Mouse (Mus musculus): Measurements from ENCODE around the gene Arhgef3.

Gene Arhgef3

DNA sequence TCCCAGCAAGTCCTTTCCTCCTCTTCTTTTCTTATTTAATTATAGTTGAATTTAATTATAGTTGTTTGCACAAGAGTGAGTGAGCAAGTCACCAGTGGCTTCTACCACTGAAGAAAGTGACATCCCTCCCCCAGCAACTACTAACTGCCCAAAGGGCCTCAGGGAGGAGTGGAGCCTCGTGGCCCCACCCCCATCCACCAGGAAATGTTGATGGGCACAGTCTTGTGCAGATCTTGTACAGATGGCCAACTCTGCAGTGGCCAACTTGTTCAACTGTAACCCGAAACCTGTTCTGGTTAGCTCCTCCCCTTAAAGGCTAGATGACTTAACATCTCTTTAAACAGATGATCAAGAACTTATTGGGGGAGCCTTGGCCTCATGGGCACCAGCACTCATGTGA lies 275.0 kb downstream of the Arhgef3 start:
- DNase-seq = no peak

DNA sequence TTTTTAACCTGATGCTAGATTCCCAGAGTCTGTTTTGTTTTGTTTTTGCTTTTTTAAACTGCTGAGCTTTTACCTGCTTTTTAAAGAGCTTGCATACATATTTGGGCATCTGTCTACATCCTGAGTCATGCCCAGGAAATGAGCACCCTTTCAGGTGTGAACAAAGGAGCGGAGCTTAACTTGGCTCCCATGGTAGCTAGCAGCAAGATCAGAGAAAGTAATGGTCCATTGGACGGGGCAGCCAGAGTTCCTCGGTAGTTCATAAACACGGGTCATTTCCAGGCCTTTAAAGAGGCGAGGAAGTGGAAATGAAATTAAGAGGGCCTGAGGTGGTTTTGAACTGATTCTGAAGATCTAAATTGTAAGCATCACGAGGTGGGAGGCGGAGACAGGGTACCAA lies 276.0 kb downstream of the Arhgef3 start:
- no peak for DNase-seq

DNA sequence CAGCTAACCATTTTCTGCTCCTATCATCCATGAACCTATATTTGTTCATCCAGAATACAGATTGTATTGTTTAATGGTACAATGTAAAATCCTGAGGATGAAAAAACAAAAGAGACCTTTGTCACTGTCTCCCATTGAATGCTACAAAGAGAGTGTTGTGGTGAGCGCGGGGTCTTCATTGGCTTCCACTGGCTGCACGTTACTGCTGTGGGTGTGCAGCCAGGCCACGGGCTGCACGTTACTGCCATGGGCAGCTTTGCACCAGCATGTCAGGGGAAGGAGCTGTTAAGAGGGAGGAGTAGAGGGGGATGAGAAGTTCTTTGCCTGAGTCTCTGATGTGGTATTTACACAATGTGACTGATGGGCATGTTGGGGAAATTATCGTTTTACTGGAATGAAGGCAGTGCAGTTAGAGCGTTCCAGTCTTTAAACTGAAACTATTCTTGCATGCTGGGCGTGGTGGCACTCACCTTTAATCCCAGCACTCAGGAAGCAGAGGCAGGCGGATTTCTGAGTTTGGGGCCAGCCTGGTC lies 277.1 kb downstream of the Arhgef3 start:
- DNase-seq = no peak

DNA sequence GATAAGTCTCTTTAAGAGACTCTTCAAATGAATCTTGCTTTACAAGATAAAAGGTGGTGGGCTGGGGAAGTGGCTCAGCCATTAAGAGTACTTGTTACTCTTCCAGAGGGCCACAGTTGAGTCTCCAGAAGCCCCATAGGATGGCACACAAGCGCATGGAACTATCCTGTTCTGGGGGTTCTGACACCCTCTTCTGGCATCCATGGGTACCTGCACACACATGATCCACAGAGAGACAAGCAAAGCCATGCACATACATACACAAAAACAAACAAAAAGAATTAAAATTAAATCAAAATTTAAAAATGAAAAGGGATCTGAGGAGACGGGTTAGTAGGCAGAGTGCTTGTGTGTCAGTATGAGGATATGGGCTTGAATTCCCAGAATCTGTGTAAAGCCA lies 278.0 kb downstream of the Arhgef3 start:
- no peak for DNase-seq

DNA sequence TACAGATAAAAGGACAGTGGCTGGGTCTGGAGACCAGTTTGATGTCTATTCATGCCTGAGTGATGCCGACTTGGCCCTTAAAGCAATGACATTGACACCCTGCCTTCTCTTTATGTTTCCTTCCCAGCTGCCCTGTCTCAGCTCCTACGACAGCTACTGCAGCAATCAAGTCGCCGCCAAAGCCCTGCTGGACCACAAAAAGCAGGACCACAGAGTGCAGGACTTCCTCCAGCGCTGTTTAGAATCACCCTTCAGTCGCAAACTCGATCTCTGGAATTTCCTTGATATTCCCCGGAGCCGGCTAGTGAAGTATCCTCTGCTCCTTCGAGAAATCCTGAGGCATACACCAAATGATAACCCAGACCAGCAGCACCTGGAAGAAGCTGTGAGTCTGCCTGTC lies 279.1 kb downstream of the Arhgef3 start:
- no peak for DNase-seq

DNA sequence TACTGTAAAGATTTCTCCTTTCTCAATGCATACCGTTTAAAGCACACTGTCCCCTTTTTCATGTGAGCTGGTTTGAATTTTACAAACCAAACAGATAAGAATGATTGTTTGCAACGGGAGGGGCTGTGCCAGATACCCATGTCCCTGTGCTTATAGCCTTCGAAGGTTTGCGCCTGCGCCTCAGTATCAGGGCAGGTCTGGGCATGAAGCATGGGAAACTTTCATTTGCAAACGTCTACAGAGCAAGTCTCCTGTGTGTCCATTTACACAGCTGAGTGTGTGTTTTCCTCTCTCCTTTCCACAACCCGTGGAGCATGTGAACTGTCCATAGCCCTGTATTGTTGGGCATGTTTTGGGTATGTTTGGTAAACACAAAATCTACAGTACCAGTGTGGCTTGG lies 281.7 kb downstream of the Arhgef3 start:
- no peak for DNase-seq

DNA sequence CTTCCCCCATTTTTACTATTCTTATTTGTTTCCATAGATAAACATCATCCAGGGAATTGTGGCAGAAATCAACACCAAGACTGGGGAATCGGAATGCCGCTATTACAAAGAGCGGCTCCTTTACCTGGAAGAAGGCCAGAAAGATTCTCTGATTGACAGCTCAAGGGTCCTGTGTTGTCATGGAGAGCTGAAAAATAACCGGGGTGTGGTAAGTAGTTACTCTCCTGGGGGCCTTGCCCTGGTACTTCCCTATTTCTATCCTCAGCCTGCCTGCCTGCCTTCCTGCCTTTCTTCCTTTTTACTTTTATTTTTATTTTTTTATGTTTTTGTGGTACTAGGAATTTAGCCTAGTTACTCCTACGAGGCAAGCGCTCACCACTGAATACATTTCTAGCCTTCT lies 282.8 kb downstream of the Arhgef3 start:
- no peak for DNase-seq

DNA sequence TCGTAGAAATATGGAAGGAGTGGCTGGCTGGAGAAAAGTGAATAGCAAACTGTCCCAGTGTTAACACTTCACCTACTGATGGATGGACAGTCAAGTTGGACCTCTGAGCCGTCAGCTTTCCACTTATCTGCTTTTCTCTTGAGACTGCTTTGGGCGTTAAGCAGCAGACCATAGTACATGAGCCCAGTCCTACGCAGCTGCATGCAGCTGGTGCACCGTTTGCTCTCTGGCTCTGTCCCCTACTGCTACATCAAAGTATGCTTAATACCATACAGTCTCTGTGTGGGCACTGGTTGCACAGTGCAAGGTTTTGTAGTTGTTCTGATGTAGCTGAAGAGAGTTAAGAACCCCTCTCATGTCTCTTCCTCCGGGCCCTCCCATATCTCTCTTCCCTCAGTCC lies 285.8 kb downstream of the Arhgef3 start:
- DNase-seq = no peak

DNA sequence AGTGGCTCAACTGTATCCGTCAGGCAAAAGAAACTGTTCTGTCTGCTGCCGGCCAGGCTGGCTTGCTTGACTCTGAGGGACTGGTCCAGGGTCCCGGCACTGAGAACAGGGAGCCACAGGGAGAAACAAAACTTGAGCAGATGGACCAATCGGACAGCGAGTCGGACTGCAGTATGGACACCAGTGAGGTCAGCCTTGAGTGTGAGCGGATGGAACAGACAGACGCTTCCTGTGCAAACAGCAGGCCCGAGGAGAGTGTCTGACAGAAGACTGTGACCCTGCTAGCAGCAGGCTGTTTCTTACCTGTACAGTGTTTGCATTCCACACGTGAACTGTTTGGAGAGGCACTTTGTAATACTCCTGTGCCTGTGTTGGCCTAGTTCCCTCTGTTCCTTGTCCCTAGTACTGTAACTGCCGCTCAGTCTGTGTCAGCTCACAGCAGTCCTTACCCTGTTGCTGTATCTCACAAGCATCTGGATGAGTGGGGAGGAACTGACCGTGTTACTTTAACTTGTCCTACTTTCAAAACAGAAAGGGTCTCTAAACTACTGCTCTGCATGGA lies 287.1 kb downstream of the Arhgef3 start:
- DNase-seq = peak in 1 of 2 experiments; percentile 16

DNA sequence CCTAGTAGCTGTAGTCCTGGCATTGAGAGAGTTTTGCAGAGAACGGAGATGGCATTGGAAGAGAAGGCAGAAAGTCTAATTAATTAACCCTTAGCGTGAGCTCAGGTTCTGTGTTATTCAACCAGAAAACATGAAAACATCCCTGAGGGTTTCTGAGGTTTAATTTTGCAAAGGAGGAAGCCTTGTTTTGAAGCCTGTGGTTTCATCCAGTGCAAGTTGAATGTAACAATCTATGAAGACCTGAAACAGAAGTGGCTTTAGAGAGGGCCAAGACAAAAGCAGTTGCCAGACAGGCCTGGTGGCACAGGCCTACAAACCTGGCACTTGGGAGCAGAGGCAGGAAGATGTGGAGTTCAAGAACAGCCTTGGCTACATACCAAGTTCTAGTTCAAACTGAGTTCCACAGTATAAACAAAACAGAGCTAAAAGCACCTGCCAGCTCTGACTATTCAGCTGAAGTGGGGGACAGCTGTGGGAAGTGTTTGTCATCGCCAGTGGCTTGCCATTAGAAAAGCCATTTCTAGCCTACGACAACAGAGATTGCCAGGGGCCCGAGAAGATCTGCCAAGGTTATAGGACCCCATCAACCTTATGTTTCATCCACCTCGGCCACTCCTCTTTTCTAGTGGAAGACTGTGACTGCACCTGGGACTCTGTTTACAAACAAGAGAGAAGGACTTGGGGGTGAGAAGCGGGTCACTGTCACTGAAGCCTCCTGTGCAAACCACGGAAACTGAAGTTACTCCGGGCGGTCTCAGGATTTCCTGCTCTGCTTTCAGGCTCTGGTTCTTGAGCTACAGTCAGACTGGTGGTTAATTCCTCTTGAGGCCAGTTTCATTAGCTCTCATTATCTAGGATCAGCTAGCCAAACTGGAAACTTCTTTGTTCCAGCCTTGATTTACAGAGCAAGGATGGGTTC lies 287.9 kb downstream of the Arhgef3 start:
- DNase-seq = peak; percentile 33 to 45

DNA sequence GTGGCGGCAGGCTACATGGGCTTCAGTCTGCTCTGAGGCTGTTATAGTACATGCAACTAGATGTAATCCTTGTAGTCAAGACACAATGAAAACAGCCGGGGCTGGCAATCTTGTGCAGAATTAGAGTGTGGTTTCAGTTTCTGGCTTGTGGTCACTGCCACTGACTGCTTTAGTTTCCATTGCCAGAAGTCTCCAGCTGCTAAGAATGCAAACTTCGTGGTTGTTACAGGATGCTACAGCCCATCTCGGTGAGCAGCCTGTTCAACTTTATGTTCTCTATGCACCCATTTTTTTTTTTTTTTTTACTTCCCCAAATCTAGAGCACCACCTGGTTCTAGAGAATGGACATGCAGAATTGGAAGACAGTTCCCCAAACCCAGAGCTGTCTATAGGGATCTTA lies 290.8 kb downstream of the Arhgef3 start:
- peak; percentile 44 to 50 for DNase-seq

DNA sequence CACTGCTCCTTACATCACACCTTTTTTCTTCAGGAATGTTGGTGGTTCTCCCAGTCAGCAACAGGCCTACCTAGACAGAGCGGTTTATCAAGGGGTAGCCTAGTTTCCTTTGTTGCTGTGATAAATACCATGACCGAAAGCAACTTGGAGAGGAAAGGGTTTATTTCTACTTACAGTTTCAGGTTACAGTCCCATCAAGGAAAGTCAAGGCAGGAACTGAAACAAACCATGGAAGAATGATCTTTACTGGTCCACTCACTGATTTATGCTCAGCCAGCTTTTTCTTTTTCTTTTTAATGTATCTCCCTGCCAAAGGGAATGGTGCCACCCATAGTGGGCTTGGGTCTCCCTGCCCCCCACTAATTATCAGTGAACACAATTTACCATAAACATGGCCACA lies 291.2 kb downstream of the Arhgef3 start:
- DNase-seq = no peak

DNA sequence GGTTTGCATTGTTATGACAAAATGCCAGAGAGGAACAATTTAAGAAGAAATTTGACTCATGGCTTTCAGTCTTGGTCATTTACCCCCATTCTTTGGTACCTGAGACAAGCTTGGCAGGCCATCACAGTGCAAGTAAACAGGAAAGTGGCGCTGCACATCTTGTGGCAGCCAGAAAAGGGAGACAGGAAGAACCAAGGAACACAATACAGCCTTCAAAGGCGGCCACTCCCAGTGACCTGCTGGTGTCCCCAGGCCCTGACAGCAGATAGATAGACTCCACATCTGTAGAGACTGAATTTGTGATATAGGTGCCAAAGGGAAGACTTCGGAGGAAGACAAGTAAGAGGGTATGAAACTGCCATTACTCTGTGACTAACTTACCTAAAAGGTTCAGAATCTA lies 293.5 kb downstream of the Arhgef3 start:
- DNase-seq = no peak

DNA sequence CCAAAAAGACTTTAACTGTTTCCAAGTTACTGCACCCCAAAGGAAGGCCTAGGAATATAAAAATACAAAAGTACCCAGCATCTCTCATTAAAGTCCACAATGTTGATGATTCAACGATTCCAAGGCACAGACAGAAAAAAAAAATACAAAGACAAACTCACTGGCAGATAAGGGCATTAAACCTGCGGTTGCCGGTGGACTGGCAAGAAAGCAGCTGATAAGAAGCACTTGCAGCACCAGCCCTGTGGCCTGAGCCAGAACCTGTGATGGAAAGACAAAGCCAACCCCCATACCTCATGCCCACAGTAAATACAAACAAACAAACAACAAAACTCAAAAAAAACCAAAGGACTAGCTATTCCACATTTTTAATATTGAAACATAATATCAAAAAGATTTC lies 295.0 kb downstream of the Arhgef3 start:
- DNase-seq = no peak

DNA sequence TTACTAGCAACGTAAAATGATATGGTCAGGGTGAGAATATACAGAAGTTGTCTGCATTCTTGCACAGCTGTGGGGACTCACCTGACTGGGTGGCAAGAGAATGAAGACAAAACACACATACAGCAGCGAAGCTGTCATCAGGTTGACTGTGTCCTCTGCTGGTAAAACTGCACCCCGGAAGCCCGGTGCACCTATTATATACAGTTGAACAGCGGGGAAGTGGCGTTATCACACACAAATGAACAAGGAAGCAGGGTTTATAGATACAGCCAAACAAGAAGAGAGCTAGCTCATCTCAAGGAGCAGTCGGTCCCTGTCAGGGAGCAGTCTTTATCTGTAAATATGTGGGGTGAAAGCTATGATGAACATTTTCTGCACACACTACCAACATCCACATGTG lies 296.8 kb downstream of the Arhgef3 start:
- no peak for DNase-seq

DNA sequence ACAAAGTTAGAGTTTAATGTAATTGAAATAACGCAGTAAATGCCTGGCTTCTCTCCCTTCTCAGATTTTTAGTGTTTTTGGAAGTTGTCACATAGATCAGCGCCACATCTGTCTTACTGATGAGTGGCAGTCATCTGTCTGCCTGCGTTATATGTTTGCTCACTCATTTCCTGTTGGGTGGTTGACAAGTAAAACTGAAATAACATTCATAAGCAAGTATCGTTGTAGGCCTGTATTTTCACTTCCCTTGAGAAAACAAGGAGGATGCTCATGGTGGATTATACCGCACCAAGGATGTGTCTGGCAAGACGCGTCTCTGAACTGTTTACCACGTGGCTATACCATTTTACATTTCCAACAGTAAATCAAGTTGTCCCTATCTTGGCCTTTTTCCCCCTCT lies 298.0 kb downstream of the Arhgef3 start:
- no peak for DNase-seq

DNA sequence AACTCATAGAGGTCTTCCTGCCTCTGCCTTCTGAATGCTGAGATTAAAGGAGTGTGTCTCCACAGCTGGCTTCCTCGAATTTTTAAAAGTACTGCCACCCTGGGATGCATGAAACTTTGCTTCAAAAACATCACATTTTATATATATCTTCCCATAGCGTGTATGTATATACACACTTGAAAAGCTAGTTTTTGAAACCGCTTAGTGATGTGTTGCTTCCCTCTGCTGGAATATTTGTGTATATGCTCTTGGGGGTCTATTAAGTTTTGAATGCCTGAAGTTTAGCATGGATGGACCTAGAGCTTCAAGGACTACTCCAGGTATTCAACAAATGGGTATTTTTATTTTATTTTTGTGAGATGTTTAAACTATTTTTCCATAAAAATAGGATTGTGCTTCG lies 299.3 kb downstream of the Arhgef3 start:
- DNase-seq = no peak

DNA sequence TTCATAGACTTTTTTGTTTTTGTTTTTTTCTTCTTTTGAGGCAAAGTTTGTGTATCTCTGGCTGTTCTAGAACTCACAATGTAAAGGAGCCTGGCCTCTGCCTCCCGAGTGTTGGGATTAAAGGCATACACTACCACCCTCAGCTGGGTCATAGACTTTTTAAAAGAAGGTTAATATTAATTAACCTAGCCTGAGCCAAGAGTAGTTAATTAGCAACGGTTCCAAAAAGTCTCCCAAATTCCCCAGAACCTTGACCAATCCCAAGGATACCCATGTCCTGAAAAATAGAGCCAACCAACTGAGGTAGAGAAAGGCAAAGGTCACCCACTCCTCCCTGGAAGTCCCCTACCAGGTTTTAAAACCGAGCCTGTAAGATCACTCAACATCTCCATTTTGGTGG lies 306.1 kb downstream of the Arhgef3 start:
- DNase-seq = no peak

DNA sequence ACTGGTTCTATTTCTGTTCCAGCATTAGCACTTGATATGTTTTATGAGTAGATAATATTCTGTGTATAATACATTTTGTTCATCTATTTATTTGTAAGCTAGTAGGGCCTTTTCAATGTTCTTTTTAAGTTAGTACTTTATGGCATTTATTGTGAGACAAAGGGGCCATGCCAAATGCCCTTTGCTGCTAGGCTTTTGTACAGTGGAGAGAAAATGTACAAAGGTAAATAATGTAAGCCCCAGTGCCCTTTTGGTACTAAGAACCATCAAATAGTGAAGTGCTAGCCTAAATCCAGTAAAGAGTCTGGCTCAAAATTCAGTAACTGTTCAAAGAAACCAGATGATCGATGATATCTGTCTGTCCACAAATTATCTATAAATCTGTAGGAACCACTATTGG lies 307.6 kb downstream of the Arhgef3 start:
- DNase-seq = no peak

DNA sequence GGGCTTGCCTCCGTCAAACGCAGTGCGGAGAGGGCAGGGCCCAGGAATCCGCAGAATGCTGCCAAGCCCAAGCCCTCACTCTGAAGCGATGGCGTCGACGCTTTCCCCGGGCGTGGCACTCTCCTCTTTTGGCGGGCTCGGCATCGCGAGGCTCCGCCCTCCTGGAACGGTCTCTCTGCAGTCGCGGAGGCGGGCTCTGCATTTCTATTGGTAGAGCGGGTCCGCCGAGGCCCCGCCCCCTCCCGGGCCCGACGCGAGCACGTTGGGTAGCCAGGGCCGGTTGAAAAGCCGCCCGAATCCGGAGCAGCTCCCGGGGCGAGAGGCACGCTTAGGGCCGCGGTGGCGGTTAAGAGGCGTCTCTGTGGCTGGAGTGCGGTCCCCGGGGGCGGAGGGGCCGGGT lies 313.9 kb downstream of the Arhgef3 start, which contains the start of gene Fam208a:
Fam208a (plus strand) TSS at position 262 of the 400 bp plus-strand sequence.
- peak; percentile 92 to 95 for DNase-seq

DNA sequence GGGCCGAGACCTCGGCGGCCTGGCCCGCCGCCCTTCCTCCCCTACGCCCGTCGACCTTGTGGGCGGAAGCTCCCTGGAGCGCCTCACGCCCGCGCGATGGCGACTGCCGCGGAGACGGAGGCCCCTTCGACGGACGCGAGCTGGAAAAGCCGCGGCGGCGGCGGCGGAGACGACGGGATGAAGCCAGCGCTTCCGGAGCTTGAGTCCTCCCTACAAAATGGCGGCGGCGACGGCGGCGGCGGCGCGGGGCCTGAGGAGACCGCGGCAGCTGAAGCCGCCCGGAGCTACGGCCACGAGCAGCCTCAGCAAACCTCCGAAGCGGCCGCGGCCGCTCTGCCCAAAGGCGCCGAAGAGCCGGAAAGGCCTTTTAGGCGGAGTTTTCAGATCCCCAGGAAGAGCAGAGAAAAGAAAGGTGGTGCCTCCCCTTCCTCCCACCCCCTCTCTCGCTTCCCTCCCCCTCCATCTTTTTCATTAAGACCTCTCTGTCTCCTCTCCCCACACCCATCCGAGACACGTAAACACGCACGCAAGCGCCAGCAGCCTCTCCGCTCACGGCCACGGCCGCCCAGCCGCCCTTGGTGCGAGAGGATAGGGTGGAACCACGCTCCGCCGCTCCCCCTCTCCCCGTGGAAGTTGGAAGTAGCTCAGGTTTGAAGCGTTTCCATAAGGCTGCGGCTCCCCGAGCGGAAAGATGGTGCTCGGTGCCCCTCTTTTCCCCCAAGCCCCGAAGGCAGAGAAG lies 314.4 kb downstream of the Arhgef3 start:
- peak; percentile 73 to 82 for DNase-seq

DNA sequence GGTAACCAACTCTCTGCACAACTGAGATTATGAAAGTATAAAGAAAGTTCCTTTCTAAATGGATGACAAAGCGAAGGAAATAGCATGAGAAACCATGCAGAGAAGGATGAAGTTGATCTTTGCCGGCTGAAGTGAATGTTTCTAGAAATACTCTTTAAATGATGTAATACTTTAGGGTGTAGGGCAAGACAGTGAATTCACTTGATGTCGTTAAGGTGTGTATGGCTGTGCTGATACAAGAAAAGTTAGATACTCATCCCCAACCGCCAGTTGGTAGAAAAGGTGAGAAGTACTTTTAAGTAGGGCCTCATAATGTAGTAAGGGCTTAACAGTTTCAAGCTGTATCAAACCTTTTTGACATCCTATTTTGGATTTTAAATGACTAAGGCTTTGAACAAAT lies 315.6 kb downstream of the Arhgef3 start:
- no peak for DNase-seq

DNA sequence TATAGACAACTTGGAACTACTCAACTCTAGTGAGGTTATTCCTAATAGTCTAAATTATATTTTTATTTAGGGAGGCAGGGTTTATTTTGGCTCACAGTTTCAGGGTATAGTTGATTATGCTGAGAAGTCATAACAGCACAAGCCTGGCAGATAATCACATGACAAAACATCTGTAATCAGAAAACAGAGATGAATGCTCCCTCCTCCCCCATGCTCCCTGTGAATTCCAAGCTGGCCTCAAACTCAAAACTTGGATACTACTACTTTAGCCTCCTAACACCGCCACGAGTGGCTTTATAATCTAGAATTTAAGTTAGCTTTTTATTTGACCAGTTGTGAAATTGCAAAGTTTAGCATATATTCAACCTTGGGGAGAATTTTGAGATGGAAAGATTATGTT lies 317.4 kb downstream of the Arhgef3 start:
- DNase-seq = no peak

DNA sequence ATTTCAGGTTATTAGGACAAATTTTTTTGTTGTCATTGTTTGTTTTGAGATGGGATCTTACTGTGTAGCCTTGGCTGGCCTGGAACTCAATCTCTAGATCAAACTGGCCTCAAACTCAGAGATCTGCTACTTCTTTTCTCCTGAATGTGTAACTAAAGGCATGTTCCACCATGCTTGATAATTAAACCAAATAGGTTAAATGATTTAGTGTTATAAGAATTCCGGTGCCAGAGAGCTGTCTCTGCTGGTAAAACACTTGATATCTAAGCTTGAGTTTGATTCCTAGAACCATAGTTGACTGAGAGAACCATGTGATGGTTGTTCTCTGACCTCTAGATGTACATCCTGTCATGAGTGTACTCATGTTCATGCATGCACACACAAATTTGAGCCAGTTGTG lies 321.4 kb downstream of the Arhgef3 start:
- DNase-seq = no peak
